Mouse (Mus musculus): Measurements from ENCODE around the gene Asb13.

The Asb13 gene

GRCm38 (mm10) chr13:3646566-3646965 lies 12.7 kb downstream of the Asb13 start:
- Histone ChIP-seq H3K27me3 (ENCODE audit: insufficient read depth, low read length) (no peaks in the 10 kb centered on the region), H3K9me3 (ENCODE audit: low read length) (peaks cover 14% of the 10 kb centered on the region), H3K4me3 (replicated peaks; ENCODE audit: low read length) (no peak overlapping the region), H3K36me3 (ENCODE audit: insufficient read depth, low read length) (no peaks in the 10 kb centered on the region), H3K4me1 (replicated peaks; ENCODE audit: low read depth, low read length) (no peaks in the 10 kb centered on the region)
- TF ChIP-seq NANOG (IDR thresholded peaks at IDR 0.05; ENCODE audit: borderline replicate concordance, low read length) (no peak), POU5F1 (IDR thresholded peaks at IDR 0.05; ENCODE audit: borderline replicate concordance, low read length) (no peak)

- Histone ChIP-seq H3K4me1 (replicated peaks; ENCODE audit: low read depth, low read length) (no peaks in the 10 kb centered on the region), H3K9me3 (ENCODE audit: low read length) (no peaks in the 10 kb centered on the region), H3K27me3 (ENCODE audit: insufficient read depth, low read length) (no peaks in the 10 kb centered on the region), H3K4me3 (replicated peaks; ENCODE audit: low read length) (no peak overlapping the region), H3K36me3 (ENCODE audit: insufficient read depth, low read length) (no peaks in the 10 kb centered on the region)
- TF ChIP-seq NANOG (IDR thresholded peaks at IDR 0.05; ENCODE audit: borderline replicate concordance, low read length) = no peak
- TF ChIP-seq CTCF (conservative IDR thresholded peaks at IDR 0.05; ENCODE audit: low read length) = no peak
- TF ChIP-seq POU5F1 (IDR thresholded peaks at IDR 0.05; ENCODE audit: borderline replicate concordance, low read length) = no peak
Observed at GRCm38 (mm10) chr13:3650569-3650968, 16.7 kb downstream of the Asb13 start.

GRCm38 (mm10) chr13:3654432-3654831 lies 20.6 kb downstream of the Asb13 start:
- Histone ChIP-seq H3K9me3 (ENCODE audit: low read length) (no peaks in the 10 kb centered on the region), H3K4me1 (replicated peaks; ENCODE audit: low read depth, low read length) (no peaks in the 10 kb centered on the region), H3K36me3 (ENCODE audit: insufficient read depth, low read length) (no peaks in the 10 kb centered on the region), H3K4me3 (replicated peaks; ENCODE audit: low read length) (no peak overlapping the region), H3K27me3 (ENCODE audit: insufficient read depth, low read length) (peaks cover 2% of the 10 kb centered on the region; the same call in 1 of the 2 replicates)
- TF ChIP-seq NANOG (IDR thresholded peaks at IDR 0.05; ENCODE audit: borderline replicate concordance, low read length) (no peak), CTCF (conservative IDR thresholded peaks at IDR 0.05; ENCODE audit: low read length) (no peak), POU5F1 (IDR thresholded peaks at IDR 0.05; ENCODE audit: borderline replicate concordance, low read length) (no peak)

GRCm38 (mm10) chr13:3659163-3660160 lies 25.6 kb downstream of the Asb13 start:
- no peaks in the 10 kb centered on the region for H3K36me3 ChIP-seq (ENCODE audit: insufficient read depth, low read length)
- H3K4me1 ChIP-seq (replicated peaks; ENCODE audit: low read depth, low read length) = no peaks in the 10 kb centered on the region
- H3K27me3 ChIP-seq (ENCODE audit: insufficient read depth, low read length) = peaks cover 2% of the 10 kb centered on the region; the same call in 1 of the 2 replicates
- no peak overlapping the region for H3K4me3 ChIP-seq (replicated peaks; ENCODE audit: low read length)
- no peaks in the 10 kb centered on the region for H3K9me3 ChIP-seq (ENCODE audit: low read length)
- TF ChIP-seq NANOG (IDR thresholded peaks at IDR 0.05; ENCODE audit: borderline replicate concordance, low read length) (no peak), CTCF (conservative IDR thresholded peaks at IDR 0.05; ENCODE audit: low read length) (no peak), POU5F1 (IDR thresholded peaks at IDR 0.05; ENCODE audit: borderline replicate concordance, low read length) (no peak)

- peaks cover 3% of the 10 kb centered on the region; the same call in 1 of the 2 replicates for H3K27me3 ChIP-seq (ENCODE audit: insufficient read depth, low read length)
- H3K4me1 ChIP-seq (replicated peaks; ENCODE audit: low read depth, low read length) = no peaks in the 10 kb centered on the region
- no peak for TF ChIP-seq CTCF (conservative IDR thresholded peaks at IDR 0.05; ENCODE audit: low read length)
- TF ChIP-seq POU5F1 (IDR thresholded peaks at IDR 0.05; ENCODE audit: borderline replicate concordance, low read length) = no peak
- TF ChIP-seq NANOG (IDR thresholded peaks at IDR 0.05; ENCODE audit: borderline replicate concordance, low read length) = no peak
- H3K36me3 ChIP-seq (ENCODE audit: insufficient read depth, low read length) = no peaks in the 10 kb centered on the region
- H3K9me3 ChIP-seq (ENCODE audit: low read length) = no peaks in the 10 kb centered on the region
- H3K4me3 ChIP-seq (replicated peaks; ENCODE audit: low read length) = no peak overlapping the region
Observed at GRCm38 (mm10) chr13:3664241-3664640, 30.4 kb downstream of the Asb13 start.

GRCm38 (mm10) chr13:3665308-3665723 lies 31.5 kb downstream of the Asb13 start:
- no peaks in the 10 kb centered on the region for H3K36me3 ChIP-seq (ENCODE audit: insufficient read depth, low read length)
- peaks cover 3% of the 10 kb centered on the region; the same call in 1 of the 2 replicates for H3K27me3 ChIP-seq (ENCODE audit: insufficient read depth, low read length)
- no peaks in the 10 kb centered on the region for H3K4me1 ChIP-seq (replicated peaks; ENCODE audit: low read depth, low read length)
- H3K9me3 ChIP-seq (ENCODE audit: low read length) = no peaks in the 10 kb centered on the region
- TF ChIP-seq NANOG (IDR thresholded peaks at IDR 0.05; ENCODE audit: borderline replicate concordance, low read length) (no peak), CTCF (conservative IDR thresholded peaks at IDR 0.05; ENCODE audit: low read length) (peak; percentile 89), POU5F1 (IDR thresholded peaks at IDR 0.05; ENCODE audit: borderline replicate concordance, low read length) (no peak)
- no peak overlapping the region for H3K4me3 ChIP-seq (replicated peaks; ENCODE audit: low read length)

- no peaks in the 10 kb centered on the region for H3K9me3 ChIP-seq (ENCODE audit: low read length)
- H3K4me1 ChIP-seq (replicated peaks; ENCODE audit: low read depth, low read length) = no peaks in the 10 kb centered on the region
- TF ChIP-seq POU5F1 (IDR thresholded peaks at IDR 0.05; ENCODE audit: borderline replicate concordance, low read length) = no peak
- peak; percentile 58 for TF ChIP-seq CTCF (conservative IDR thresholded peaks at IDR 0.05; ENCODE audit: low read length)
- H3K4me3 ChIP-seq (replicated peaks; ENCODE audit: low read length) = no peak overlapping the region
- H3K36me3 ChIP-seq (ENCODE audit: insufficient read depth, low read length) = no peaks in the 10 kb centered on the region
- peaks cover 3% of the 10 kb centered on the region; the same call in 1 of the 2 replicates for H3K27me3 ChIP-seq (ENCODE audit: insufficient read depth, low read length)
Observed at GRCm38 (mm10) chr13:3667288-3667873, 33.5 kb downstream of the Asb13 start.

GRCm38 (mm10) chr13:3668068-3668467 lies 34.2 kb downstream of the Asb13 start:
- Histone ChIP-seq H3K4me1 (replicated peaks; ENCODE audit: low read depth, low read length) (no peaks in the 10 kb centered on the region), H3K27me3 (ENCODE audit: insufficient read depth, low read length) (peaks cover 3% of the 10 kb centered on the region; the same call in 1 of the 2 replicates), H3K36me3 (ENCODE audit: insufficient read depth, low read length) (no peaks in the 10 kb centered on the region), H3K4me3 (replicated peaks; ENCODE audit: low read length) (no peak overlapping the region), H3K9me3 (ENCODE audit: low read length) (no peaks in the 10 kb centered on the region)
- no peak for TF ChIP-seq NANOG (IDR thresholded peaks at IDR 0.05; ENCODE audit: borderline replicate concordance, low read length)
- TF ChIP-seq POU5F1 (IDR thresholded peaks at IDR 0.05; ENCODE audit: borderline replicate concordance, low read length) = no peak
- no peak for TF ChIP-seq CTCF (conservative IDR thresholded peaks at IDR 0.05; ENCODE audit: low read length)

Measured in E14TG2a.4 (cell line).